9 mouse cellular contexts compared by ENCODE assay signal in genomic region chr12:40837597-40838337, GRCm38 (mm10).
A peak's percentile ranks its signal among the peaks of the same experiment; 100 is the strongest.
DNase-seq lines count a peak whose midpoint lies in the region; ATAC-seq and TF ChIP-seq lines count a peak whose summit lies in the region.
"Had no signal": no experiment of that assay in that cellular context is flagged by ENCODE, and none has a peak within 500 bp of the region (broad histone marks: within the 10 kb centered on the region; RNA-seq: fewer than 3 reads in every experiment).

No protein-coding gene starts in this region.

- peaks cover 2% of the 10 kb centered on the region; the same call in 1 of the 2 replicates for H3K27me3 ChIP-seq in G1E (ENCODE audit: insufficient read depth, low read length)
- H3K27me3 ChIP-seq in liver, embryonic 16.5 days (ENCODE audit: control insufficient read depth, insufficient read depth, low read depth, low read length), result no peaks in the 10 kb centered on the region
- no peaks in the 10 kb centered on the region for H3K27me3 ChIP-seq in neural tube, embryonic 15.5 days (replicated peaks)

- TF ChIP-seq CTCF in G1E (IDR thresholded peaks at IDR 0.05; ENCODE audit: low read depth, low read length), result peak; percentile 76
- TF ChIP-seq CTCF in brain, embryonic 14.5 days (IDR thresholded peaks at IDR 0.05; ENCODE audit: borderline replicate concordance, extremely low read depth, insufficient read depth, insufficient read length), result peak; percentile 88

- no peaks in the 10 kb centered on the region for H3K36me3 ChIP-seq in G1E (replicated peaks)
- H3K36me3 ChIP-seq in liver, embryonic 16.5 days (ENCODE audit: control insufficient read depth, insufficient read depth), result no peaks in the 10 kb centered on the region
- H3K36me3 ChIP-seq in neural tube, embryonic 15.5 days, result peaks cover 19% of the 10 kb centered on the region
- H3K36me3 ChIP-seq: liver, embryonic 15.5 days had no signal

- H3K9me3 ChIP-seq in G1E (replicated peaks), result no peaks in the 10 kb centered on the region
- no peaks in the 10 kb centered on the region for H3K9me3 ChIP-seq in liver, embryonic 16.5 days (replicated peaks; ENCODE audit: control insufficient read depth, low read length)
- H3K9me3 ChIP-seq in neural tube, embryonic 15.5 days (replicated peaks), result no peaks in the 10 kb centered on the region
- H3K9me3 ChIP-seq: liver, embryonic 15.5 days had no signal

- no peak overlapping the region for H3K27ac ChIP-seq in liver, embryonic 16.5 days (ENCODE audit: low read length)
- H3K27ac ChIP-seq in neural tube, embryonic 15.5 days (replicated peaks), result no peak overlapping the region
- H3K27ac ChIP-seq: liver, embryonic 15.5 days had no signal

- no peak; the same call in 1 of the 2 replicates for ATAC-seq in G1E (ENCODE audit: extremely low read depth, insufficient number of reproducible peaks, low FRiP score, poor library complexity, severe bottlenecking)
- ATAC-seq in liver, embryonic 16.5 days (ENCODE audit: low read depth), result 0 out of 2 replicates have a peak, but pooled peaks have one; percentile 23
- peak; percentile 37 for ATAC-seq in neural tube, embryonic 15.5 days (ENCODE audit: low FRiP score)

- no peak for TF ChIP-seq POLR2A in brain, embryonic 14.5 days (IDR thresholded peaks at IDR 0.05; ENCODE audit: borderline replicate concordance, extremely low read depth, insufficient read depth, insufficient read length, poor library complexity, severe bottlenecking)

- no peak overlapping the region for H3K4me2 ChIP-seq in liver, embryonic 16.5 days (ENCODE audit: low read depth, low read length)
- no peak overlapping the region for H3K4me2 ChIP-seq in neural tube, embryonic 15.5 days
- H3K4me2 ChIP-seq: liver, embryonic 15.5 days had no signal

- 3% methylated on average over 8 of the region's 8 CpGs for WGBS in liver, embryonic 16.5 days (ENCODE audit: insufficient replicate concordance)
- 2% methylated on average over 8 of the region's 8 CpGs for WGBS in neural tube, embryonic 15.5 days

- no peak overlapping the region for H3K4me3 ChIP-seq in G1E (ENCODE audit: low read depth, low read length)
- H3K4me3 ChIP-seq in liver, embryonic 16.5 days (ENCODE audit: low read depth, low read length), result no peak overlapping the region
- H3K4me3 ChIP-seq in neural tube, embryonic 15.5 days (replicated peaks), result no peak overlapping the region
- H3K4me3 ChIP-seq: liver, embryonic 15.5 days had no signal

- intact Hi-C loops in heart, postnatal 14 days (cut with DNase I), result loop anchor here (2.0 kb wide), 2 partner anchors 259 to 649 kb away; partner anchors contain the start of gene Lrrn3

- H3K9ac ChIP-seq in liver, embryonic 16.5 days (ENCODE audit: low read depth, low read length), result no peak overlapping the region
- no peak overlapping the region for H3K9ac ChIP-seq in neural tube, embryonic 15.5 days (replicated peaks)
- H3K9ac ChIP-seq: liver, embryonic 15.5 days had no signal

- H3K4me1 ChIP-seq in G1E (ENCODE audit: insufficient read depth, low read depth, low read length), result peaks cover 2% of the 10 kb centered on the region; the same call in 1 of the 2 replicates
- H3K4me1 ChIP-seq in liver, embryonic 16.5 days (ENCODE audit: control insufficient read depth, low read depth, low read length), result peaks cover 15% of the 10 kb centered on the region
- peaks cover 20% of the 10 kb centered on the region for H3K4me1 ChIP-seq in neural tube, embryonic 15.5 days

- DNase-seq in G1E (ENCODE audit: low spot score), result peak; percentile 4
- peak; percentile 91 for DNase-seq in brain, embryonic 14.5 days (ENCODE audit: low read depth)
- DNase-seq in fat pad, adult 2 months (ENCODE audit: extremely low read depth, low read depth, low spot score), result peak; percentile 4
- DNase-seq in heart, postnatal 14 days, result peak; percentile 67 to 77
- peak; percentile 48 to 83 for DNase-seq in kidney, postnatal 36 days
- peak; percentile 12 to 49 for DNase-seq in thymus, postnatal 10 days (ENCODE audit: low spot score in 2 of 2)

Comparison
In these comparisons a context has a peak if more than half of its experiments do, and no peak if none do; other contexts are left out.
1. DNase-seq: peak in every context shown above with its lines; median percentile 91 in brain, embryonic 14.5 days; 72 in heart, postnatal 14 days; 66 in kidney, postnatal 36 days; 30 in thymus, postnatal 10 days; 4 in G1E; 4 in fat pad, adult 2 months.